8 mouse cellular contexts compared by ENCODE assay signal in genomic region chr19:6117986-6118676, GRCm38 (mm10). TPM values are rescaled to one million over a fixed set of nuclear protein-coding genes. Genes with fewer than 3 reads are reported as not detected.
A peak's percentile ranks its signal among the peaks of the same experiment; 100 is the strongest.
DNase-seq lines count a peak whose midpoint lies in the region; ATAC-seq and TF ChIP-seq lines count a peak whose summit lies in the region.

Sac3d1 (minus strand) TSS chr19:6118650.

- peak; percentile 40 for ATAC-seq in G1E (ENCODE audit: extremely low read depth, insufficient number of reproducible peaks, low FRiP score, poor library complexity, severe bottlenecking)
- peak; percentile 89 for ATAC-seq in forebrain, embryonic 15.5 days (replicated peaks)
- ATAC-seq in neutrophil, adult 5-6 weeks (ENCODE audit: extremely low read depth, insufficient number of reproducible peaks, low FRiP score, poor library complexity, severe bottlenecking): peak; percentile 82

- intact Hi-C loops in heart, postnatal 25 days (cut with DNase I): loop anchor here (2.0 to 5.0 kb wide), 2 partner anchors 31 to 71 kb away; partner anchors contain the start of gene Syvn1

- peak within 1 kb of the TSS; percentile 82 for H3K4me2 ChIP-seq in forebrain, embryonic 15.5 days (replicated peaks)

- peaks cover 71% of the 10 kb centered on the region for H3K36me3 ChIP-seq in G1E (replicated peaks)
- H3K36me3 ChIP-seq in forebrain, embryonic 15.5 days: peaks cover 18% of the 10 kb centered on the region

- WGBS in forebrain, embryonic 15.5 days: under 1% methylated on average over 77 of the region's 77 CpGs
- WGBS in lung, adult 2 months: under 1% methylated on average over 77 of the region's 77 CpGs

- H3K4me3 ChIP-seq in G1E (ENCODE audit: low read depth, low read length): peak within 1 kb of the TSS; percentile 90
- H3K4me3 ChIP-seq in forebrain, embryonic 15.5 days: peak within 1 kb of the TSS; percentile 84
- H3K4me3 ChIP-seq in lung, adult 2 months (replicated peaks; ENCODE audit: extremely low read depth, low read depth, low read length): peak within 1 kb of the TSS; percentile 70

- H3K9me3 ChIP-seq in G1E (replicated peaks): no peaks in the 10 kb centered on the region
- H3K9me3 ChIP-seq in forebrain, embryonic 15.5 days: no peaks in the 10 kb centered on the region

- H3K27ac ChIP-seq in forebrain, embryonic 15.5 days (replicated peaks): peak within 1 kb of the TSS; percentile 96

- peaks cover 36% of the 10 kb centered on the region for H3K4me1 ChIP-seq in G1E (ENCODE audit: insufficient read depth, low read depth, low read length)
- peaks cover 26% of the 10 kb centered on the region for H3K4me1 ChIP-seq in forebrain, embryonic 15.5 days
- no peaks in the 10 kb centered on the region for H3K4me1 ChIP-seq in lung, adult 2 months (ENCODE audit: control insufficient read depth, insufficient read depth, low read length)

- TF ChIP-seq POLR2A in lung, adult 2 months (IDR thresholded peaks at IDR 0.05; ENCODE audit: borderline replicate concordance, extremely low read depth, low read depth, low read length): peak; percentile 55; the same call in 1 of the 2 replicates

- H3K27me3 ChIP-seq in G1E (ENCODE audit: insufficient read depth, low read length): no peaks in the 10 kb centered on the region
- H3K27me3 ChIP-seq in forebrain, embryonic 15.5 days: no peaks in the 10 kb centered on the region

- no peak for TF ChIP-seq CTCF in G1E (IDR thresholded peaks at IDR 0.05; ENCODE audit: low read depth, low read length)
- TF ChIP-seq CTCF in lung, adult 2 months (IDR thresholded peaks at IDR 0.05; ENCODE audit: insufficient read depth, low read length): no peak

- DNase-seq in G1E (ENCODE audit: low spot score): peak; percentile 92
- peak; percentile 86 for DNase-seq in cerebellum, adult 11-12 months
- peak; percentile 77 for DNase-seq in heart, postnatal 25 days (ENCODE audit: low spot score)
- DNase-seq in layer of hippocampus, adult 18-20 months (ENCODE audit: low spot score in 2 of 2): peak; percentile 88 to 94
- DNase-seq in lung, adult 2 months: peak; percentile 85
- DNase-seq in thymus, adult 18-20 months: peak; percentile 81 to 86

- peak within 1 kb of the TSS; percentile 86 for H3K9ac ChIP-seq in forebrain, embryonic 15.5 days (replicated peaks)

RNA-seq across cellular contexts. Expression of gene Sac3d1, which starts in this region (rescaled TPM):
- total RNA-seq in G1E (2014; fragmentation: Nextera tagmentation): 7.9 and 10.1 TPM in 2 replicates
- 10.2 and 22.9 TPM in 2 replicates for total RNA-seq in G1E (2017)
- polyA plus RNA-seq in G1E (2012): 69.2 and 78.7 TPM in 2 replicates
- 53.5 and 56.5 TPM in 2 replicates for polyA plus RNA-seq in forebrain, embryonic 15.5 days (2015; fragmentation: Nextera tagmentation; extraction: Ambion mirVana)
- 1 to 10 TPM; 7.9 to 8.5 TPM for total RNA-seq in heart, postnatal 25 days (2021)
- total RNA-seq in layer of hippocampus, adult 18-20 months (2021): 10 to 100 TPM; 15.5 to 15.6 TPM
- polyA plus RNA-seq in lung, adult 2 months (2012; rRNA removed): 25.3 and 36.7 TPM in 2 replicates
- 2.2 and 3.1 TPM in 2 replicates for total RNA-seq in neutrophil, adult 5-6 weeks (2017)

Comparison
In these comparisons a context has a peak if more than half of its experiments do, and no peak if none do; other contexts are left out.
1. Peak in every context shown above with its lines: DNase-seq, ATAC-seq, H3K4me3 ChIP-seq and H3K27ac ChIP-seq.